Mouse (Mus musculus) erythroblast, embryonic 14.5 days (primary cell): ENCODE measurements around the gene Lpar5. TPM values are rescaled to one million over a fixed set of nuclear protein-coding genes. Genes with fewer than 3 reads are reported as not detected.

ENCODE experiments used
- H3K27me3 ChIP-seq: 2 replicates; pipeline ENCODE4 v1.6.1; 2012; ENCODE audit warnings: inconsistent platforms; ENCODE audit not compliant: control insufficient read depth
- H3K36me3 ChIP-seq: 2 replicates; pipeline ENCODE4 v1.6.1; 2012; ENCODE audit warnings: mild to moderate bottlenecking, inconsistent platforms; ENCODE audit not compliant: control insufficient read depth
- H3K4me1 ChIP-seq: 2 replicates; pipeline ENCODE4 v1.6.1; 2012; ENCODE audit warnings: inconsistent platforms; ENCODE audit not compliant: control insufficient read depth
- H3K4me3 ChIP-seq: replicated peaks from 2 replicates; pipeline ENCODE3; 2012; ENCODE audit warnings: moderate library complexity, mild to moderate bottlenecking, inconsistent platforms
- H3K9me3 ChIP-seq: 2 replicates; pipeline ENCODE4 v1.6.1; 2012; ENCODE audit warnings: low read length, inconsistent platforms, mixed read lengths; ENCODE audit not compliant: control insufficient read depth
- GATA1 ChIP-seq: IDR thresholded peaks from 2 replicates; pipeline ENCODE4 v1.6.1; 2012; ENCODE audit warnings: low read length, inconsistent platforms, mixed read lengths
- TAL1 ChIP-seq: IDR thresholded peaks from 3 replicates; pipeline ENCODE4 v1.6.1; 2012; ENCODE audit warnings: low read length, inconsistent platforms, mixed read lengths
- polyA plus RNA-seq: library from polyadenylated mRNA; stranded (reverse); fragments of >175 nt; gene quantifications from 2 replicates; pipeline ENCODE4 v1.2.3, GENCODE M21; 2012

Gene Lpar5
- polyA plus RNA-seq, 1 experiment: 0.06 TPM

DNA sequence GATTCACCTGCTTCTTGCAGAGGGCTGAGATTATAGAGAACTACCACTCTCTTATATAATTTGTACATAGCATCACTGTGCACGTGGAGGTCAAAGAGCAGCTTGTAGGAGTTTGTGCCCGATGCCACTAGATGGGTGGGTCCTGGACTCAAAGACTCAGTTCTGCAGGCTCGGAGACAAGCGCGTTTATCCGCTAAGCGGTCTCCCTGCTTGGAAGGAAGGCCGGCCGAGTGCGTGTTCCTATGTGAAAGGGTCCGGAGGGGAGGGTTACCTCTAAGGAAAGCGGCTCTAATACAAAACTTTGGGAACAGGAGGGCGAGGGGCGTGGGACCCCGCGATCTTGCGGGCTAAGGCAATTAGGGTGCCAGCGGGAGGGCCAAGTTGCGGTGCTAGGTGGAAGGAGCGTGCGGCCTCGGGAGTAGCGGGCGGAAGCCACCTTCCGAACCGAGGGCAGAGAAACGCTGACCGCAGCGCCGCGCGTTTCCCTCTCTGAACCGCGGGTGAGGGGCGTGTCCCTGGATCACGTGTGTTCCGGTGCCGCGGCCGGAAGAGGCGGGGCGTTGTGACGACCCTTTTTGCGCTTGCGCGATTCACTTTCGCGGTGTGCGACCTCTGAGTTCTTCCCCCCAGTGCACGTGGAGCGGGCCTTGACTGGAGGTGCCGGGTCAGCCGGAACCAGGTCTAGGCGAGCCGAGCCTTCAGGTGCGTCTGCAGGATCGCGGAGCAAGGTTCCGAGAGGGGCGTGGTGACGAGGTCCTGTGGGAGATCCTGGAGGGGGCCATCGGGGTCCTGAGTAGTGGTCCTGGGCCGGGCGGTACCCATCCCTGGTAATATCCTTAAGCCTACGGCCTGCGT lies 63.8 kb downstream of the Lpar5 start, which contains the start of gene Nop2:
TSS of gene Nop2 (plus strand) at position 608 of the 855 bp plus-strand sequence.
- Histone ChIP-seq H3K4me1 (peaks cover 29% of the 10 kb centered on the region), H3K9me3 (no peaks in the 10 kb centered on the region), H3K4me3 (peak within 1 kb of the TSS; percentile 69), H3K27me3 (no peaks in the 10 kb centered on the region), H3K36me3 (peaks cover 70% of the 10 kb centered on the region)
- TF ChIP-seq GATA1 (no peak), TAL1 (no peak)

Other genes with a start within 250 kb of the Lpar5 start
- gene Usp5, start 238.4 kb upstream of the Lpar5 start, polyA plus RNA-seq: 4.6 and 5.6 TPM in 2 replicates
- 26.9 and 32.9 TPM in 2 replicates for gene Cdca3, start 238.4 kb upstream of the Lpar5 start, polyA plus RNA-seq
- not detected in 2 replicates for gene Gnb3, start 227.6 kb upstream of the Lpar5 start, polyA plus RNA-seq
- 0.03 TPM in 1 of 2 replicates, not detected in the other for gene P3h3, start 210.2 kb upstream of the Lpar5 start, polyA plus RNA-seq
- gene Gpr162, start 203.9 kb upstream of the Lpar5 start, polyA plus RNA-seq: 0.01 TPM in 1 of 2 replicates, not detected in the other
- not detected in 2 replicates for gene Cd4, start 179.7 kb upstream of the Lpar5 start, polyA plus RNA-seq
- not detected in 2 replicates for gene Lag3, start 156.2 kb upstream of the Lpar5 start, polyA plus RNA-seq
- 2.6 and 3.1 TPM in 2 replicates for gene Ptms, start 147.8 kb upstream of the Lpar5 start, polyA plus RNA-seq
- 21.9 and 22.2 TPM in 2 replicates for gene Mlf2, start 136.5 kb upstream of the Lpar5 start, polyA plus RNA-seq
- 2.7 TPM in 2 replicates for gene Cops7a, start 102.4 kb upstream of the Lpar5 start, polyA plus RNA-seq
- gene Pianp, start 71.2 kb upstream of the Lpar5 start, polyA plus RNA-seq: 0.03 TPM in 1 of 2 replicates, not detected in the other
- gene Zfp384, start 58.8 kb upstream of the Lpar5 start, polyA plus RNA-seq: 3.9 and 4.2 TPM in 2 replicates
- 1.1 and 1.8 TPM in 2 replicates for gene Ing4, start 28.2 kb upstream of the Lpar5 start, polyA plus RNA-seq
- gene Acrbp, start 18.2 kb upstream of the Lpar5 start, polyA plus RNA-seq: 0.97 and 1.6 TPM in 2 replicates
- gene Chd4, start 28.1 kb downstream of the Lpar5 start, polyA plus RNA-seq: 6.8 TPM in 2 replicates
- gene Nop2, start 64.0 kb downstream of the Lpar5 start, polyA plus RNA-seq: 0.78 and 1.8 TPM in 2 replicates
- 1.3 and 1.5 TPM in 2 replicates for gene Iffo1, start 77.3 kb downstream of the Lpar5 start, polyA plus RNA-seq
- gene Gapdh, start 98.5 kb downstream of the Lpar5 start, polyA plus RNA-seq: 525 and 659 TPM in 2 replicates
- 78.5 and 98.6 TPM in 2 replicates for gene Ncapd2, start 123.8 kb downstream of the Lpar5 start, polyA plus RNA-seq
- gene Mrpl51, start 123.9 kb downstream of the Lpar5 start, polyA plus RNA-seq: 18.9 and 22.8 TPM in 2 replicates
- 0.13 and 0.14 TPM in 2 replicates for gene Vamp1, start 147.6 kb downstream of the Lpar5 start, polyA plus RNA-seq
- gene Tapbpl, start 163.9 kb downstream of the Lpar5 start, polyA plus RNA-seq: 0.06 and 0.11 TPM in 2 replicates
- gene Cd27, start 169.1 kb downstream of the Lpar5 start, polyA plus RNA-seq: 0.04 TPM in 1 of 2 replicates, not detected in the other
- not detected in 2 replicates for gene Tuba3a, start 218.1 kb downstream of the Lpar5 start, polyA plus RNA-seq
- gene Ltbr, start 246.0 kb downstream of the Lpar5 start, polyA plus RNA-seq: 0.20 and 0.26 TPM in 2 replicates